Mouse (Mus musculus): Measurements from ENCODE around the gene Kl. TPM values are rescaled to one million over a fixed set of nuclear protein-coding genes. Genes with fewer than 3 reads are reported as not detected.

Kl gene
- polyA plus RNA-seq, 1 experiment from 2014 or later = 0.42 TPM

DNA sequence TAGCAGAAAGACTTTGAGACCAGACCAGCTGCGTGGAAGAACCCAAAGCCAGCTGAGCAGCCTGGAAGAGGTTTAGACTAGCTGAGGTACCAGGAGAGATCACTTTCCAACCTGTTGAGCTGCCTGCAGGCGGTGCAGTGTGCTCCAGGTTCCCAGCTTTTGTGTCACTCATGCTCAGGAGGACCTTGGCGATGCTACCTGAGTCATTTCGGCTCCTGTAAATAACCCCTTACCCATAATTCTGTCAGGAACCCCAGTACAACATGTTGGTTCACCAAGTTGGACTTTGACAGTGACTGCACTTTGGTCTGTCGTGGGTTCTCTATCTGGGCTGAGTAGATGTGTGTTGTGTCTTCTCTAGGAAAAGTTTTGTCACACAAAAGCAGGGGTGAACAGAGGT, 66.0 kb downstream of the Kl start:
- Histone ChIP-seq H3K36me3 (ENCODE audit: control insufficient read depth, insufficient read depth, low read length) (no peaks in the 10 kb centered on the region), H3K27ac (replicated peaks; ENCODE audit: low read depth, low read length) (no peak overlapping the region)
- no peak for DNase-seq (ENCODE audit: low spot score)

DNA sequence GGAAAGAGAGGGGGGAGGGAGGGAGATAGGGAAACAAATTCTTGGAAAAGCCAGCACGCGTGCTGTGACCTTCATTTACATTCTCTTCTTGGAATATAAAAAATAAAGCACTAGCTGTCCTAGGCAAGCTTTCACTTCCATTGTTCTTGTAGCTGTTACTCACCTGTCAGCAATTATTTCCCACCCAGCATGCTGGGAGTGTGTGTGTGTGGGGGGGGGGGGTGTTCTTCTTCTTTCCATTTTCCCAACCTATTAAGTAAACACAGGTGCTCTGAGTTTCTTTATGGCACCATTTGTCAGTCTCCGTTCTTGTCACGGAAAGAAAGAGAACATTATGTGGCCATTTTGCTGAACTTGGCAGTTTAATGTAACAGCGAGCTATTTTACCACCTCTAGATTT, 66.6 kb downstream of the Kl start:
- Histone ChIP-seq H3K27me3 (replicated peaks; ENCODE audit: control insufficient read depth, insufficient read depth, low read length) (no peaks in the 10 kb centered on the region), H3K4me3 (ENCODE audit: low read depth, low read length) (no peak overlapping the region), H3K4me1 (ENCODE audit: control insufficient read depth, insufficient read depth, low read length) (peaks cover 15% of the 10 kb centered on the region), H3K36me3 (ENCODE audit: control insufficient read depth, insufficient read depth, low read length) (no peaks in the 10 kb centered on the region), H3K27ac (replicated peaks; ENCODE audit: low read depth, low read length) (no peak overlapping the region), H3K4me2 (ENCODE audit: low read depth, low read length) (no peak overlapping the region), H3K9ac (ENCODE audit: low read depth, low read length) (no peak overlapping the region), H3K9me3 (ENCODE audit: control insufficient read depth, low read length) (peaks cover 6% of the 10 kb centered on the region; the same call in 1 of the 2 replicates)
- no peak for ATAC-seq (ENCODE audit: low read depth)
- 48% methylated on average over 5 of the region's 5 CpGs for WGBS
- no peak for DNase-seq (ENCODE audit: low spot score)

More for the DNA sequence above, 66.0 kb downstream of the Kl start:
- Histone ChIP-seq H3K4me2 (ENCODE audit: low read depth, low read length) (no peak overlapping the region), H3K4me3 (ENCODE audit: low read depth, low read length) (no peak overlapping the region), H3K9ac (ENCODE audit: low read depth, low read length) (no peak overlapping the region), H3K27me3 (replicated peaks; ENCODE audit: control insufficient read depth, insufficient read depth, low read length) (no peaks in the 10 kb centered on the region), H3K4me1 (ENCODE audit: control insufficient read depth, insufficient read depth, low read length) (peaks cover 11% of the 10 kb centered on the region), H3K9me3 (ENCODE audit: control insufficient read depth, low read length) (peaks cover 6% of the 10 kb centered on the region; the same call in 1 of the 2 replicates)
- ATAC-seq (ENCODE audit: low read depth) = no peak
- WGBS = 55% methylated on average over 5 of the region's 5 CpGs

DNA sequence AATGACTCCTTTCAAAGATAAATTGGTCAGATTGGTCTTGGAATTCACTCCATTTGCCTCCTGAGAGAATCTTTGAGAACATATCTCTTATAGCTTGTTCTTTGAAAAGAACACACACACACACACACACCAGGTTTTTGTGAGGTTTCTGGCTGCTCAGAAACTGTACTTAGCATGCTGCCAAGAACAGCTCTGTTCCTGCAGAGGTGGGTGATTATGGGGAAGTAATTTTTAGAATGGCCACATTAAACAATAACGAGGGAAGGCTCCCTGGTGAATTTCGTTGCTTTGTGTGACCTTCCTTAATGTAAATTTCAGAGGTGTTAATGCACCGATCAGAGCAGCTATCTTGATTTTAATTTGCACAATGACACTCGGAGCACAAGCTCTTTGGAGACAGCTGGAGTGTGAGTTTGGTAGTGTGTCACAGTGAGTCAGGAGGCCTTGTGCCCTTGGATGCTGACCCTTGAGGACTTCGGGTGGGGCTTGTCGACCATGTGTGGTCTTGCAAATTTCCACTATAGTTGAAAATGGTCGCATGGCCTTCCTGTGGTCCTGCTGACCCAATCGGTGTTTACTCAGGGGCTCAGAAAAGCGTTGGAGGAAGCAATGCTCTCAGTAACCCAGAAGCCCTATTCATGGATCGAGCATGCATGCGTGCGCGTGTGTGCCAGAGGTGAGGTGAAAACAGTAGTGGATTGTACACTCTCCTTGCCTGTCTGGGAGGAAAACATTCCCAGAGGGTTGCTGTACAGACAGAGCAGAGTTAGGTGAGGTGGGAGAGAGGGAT, 67.8 kb downstream of the Kl start:
- peaks cover 2% of the 10 kb centered on the region; the same call in 1 of the 2 replicates for H3K9me3 ChIP-seq (ENCODE audit: control insufficient read depth, low read length)
- H3K4me1 ChIP-seq (ENCODE audit: control insufficient read depth, insufficient read depth, low read length) = peaks cover 15% of the 10 kb centered on the region
- no peaks in the 10 kb centered on the region for H3K36me3 ChIP-seq (ENCODE audit: control insufficient read depth, insufficient read depth, low read length)
- no peak overlapping the region for H3K4me3 ChIP-seq (ENCODE audit: low read depth, low read length)
- ATAC-seq (ENCODE audit: low read depth) = no peak
- no peaks in the 10 kb centered on the region for H3K27me3 ChIP-seq (replicated peaks; ENCODE audit: control insufficient read depth, insufficient read depth, low read length)
- no peak for DNase-seq (ENCODE audit: low spot score)
- H3K27ac ChIP-seq (replicated peaks; ENCODE audit: low read depth, low read length) = no peak overlapping the region
- no peak overlapping the region for H3K9ac ChIP-seq (ENCODE audit: low read depth, low read length)
- no peak overlapping the region for H3K4me2 ChIP-seq (ENCODE audit: low read depth, low read length)
- 62% methylated on average over 13 of the region's 13 CpGs for WGBS

DNA sequence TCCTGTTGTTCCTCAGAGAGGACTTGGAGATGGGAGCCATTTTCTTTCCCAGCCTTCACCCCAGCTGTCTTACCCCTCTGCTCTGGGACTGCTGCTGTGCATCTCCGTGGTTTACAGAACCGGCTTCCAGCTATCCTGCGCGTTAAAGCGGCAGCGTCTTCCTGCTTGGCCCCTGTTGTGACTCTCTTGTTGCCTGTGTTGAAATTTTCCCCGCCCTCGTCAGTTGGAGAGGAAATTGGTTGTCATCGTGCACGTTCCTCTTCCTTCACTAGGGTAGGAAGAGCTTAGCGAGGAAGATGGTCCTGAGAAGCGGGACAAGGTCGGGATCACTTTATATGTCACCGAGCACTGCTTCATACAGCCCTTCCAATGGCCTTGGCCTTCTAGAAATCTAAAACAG, 68.4 kb downstream of the Kl start:
- no peak overlapping the region for H3K27ac ChIP-seq (replicated peaks; ENCODE audit: low read depth, low read length)
- H3K9me3 ChIP-seq (ENCODE audit: control insufficient read depth, low read length) = no peaks in the 10 kb centered on the region
- ATAC-seq (ENCODE audit: low read depth) (no peak), DNase-seq (ENCODE audit: low spot score) (no peak)
- peaks cover 15% of the 10 kb centered on the region for H3K4me1 ChIP-seq (ENCODE audit: control insufficient read depth, insufficient read depth, low read length)
- no peak overlapping the region for H3K4me2 ChIP-seq (ENCODE audit: low read depth, low read length)
- H3K4me3 ChIP-seq (ENCODE audit: low read depth, low read length) = no peak overlapping the region
- H3K36me3 ChIP-seq (ENCODE audit: control insufficient read depth, insufficient read depth, low read length) = no peaks in the 10 kb centered on the region
- H3K27me3 ChIP-seq (replicated peaks; ENCODE audit: control insufficient read depth, insufficient read depth, low read length) = no peaks in the 10 kb centered on the region
- H3K9ac ChIP-seq (ENCODE audit: low read depth, low read length) = no peak overlapping the region
- WGBS = 77% methylated on average over 14 of the region's 14 CpGs

DNA sequence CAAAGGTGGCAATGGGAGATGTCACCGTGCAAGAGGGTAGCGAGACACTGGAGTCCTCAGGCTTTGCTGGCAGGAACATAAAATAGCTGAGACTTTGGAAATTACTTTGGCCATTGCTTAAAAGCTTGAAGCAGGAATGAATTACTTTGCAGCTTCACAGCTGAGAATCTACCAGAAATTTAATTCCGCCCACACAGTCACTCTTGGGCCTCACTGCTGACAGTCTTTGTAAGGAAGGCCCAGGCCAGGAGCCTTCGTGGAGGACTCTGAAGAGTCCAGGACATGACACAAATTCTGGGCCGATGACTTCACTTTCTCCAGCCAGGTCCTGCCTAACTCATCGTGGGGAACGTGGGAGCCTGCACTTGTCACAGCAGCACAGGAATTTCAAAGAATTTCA, 69.6 kb downstream of the Kl start:
- H3K27ac ChIP-seq (replicated peaks; ENCODE audit: low read depth, low read length) = no peak overlapping the region
- no peak for DNase-seq (ENCODE audit: low spot score)
- no peak for ATAC-seq (ENCODE audit: low read depth)
- H3K27me3 ChIP-seq (replicated peaks; ENCODE audit: control insufficient read depth, insufficient read depth, low read length) = no peaks in the 10 kb centered on the region
- H3K4me2 ChIP-seq (ENCODE audit: low read depth, low read length) = no peak overlapping the region
- H3K4me1 ChIP-seq (ENCODE audit: control insufficient read depth, insufficient read depth, low read length) = peaks cover 15% of the 10 kb centered on the region
- WGBS = 73% methylated on average over 7 of the region's 7 CpGs
- no peak overlapping the region for H3K4me3 ChIP-seq (ENCODE audit: low read depth, low read length)
- no peaks in the 10 kb centered on the region for H3K36me3 ChIP-seq (ENCODE audit: control insufficient read depth, insufficient read depth, low read length)
- no peak overlapping the region for H3K9ac ChIP-seq (ENCODE audit: low read depth, low read length)
- no peaks in the 10 kb centered on the region for H3K9me3 ChIP-seq (ENCODE audit: control insufficient read depth, low read length)

DNA sequence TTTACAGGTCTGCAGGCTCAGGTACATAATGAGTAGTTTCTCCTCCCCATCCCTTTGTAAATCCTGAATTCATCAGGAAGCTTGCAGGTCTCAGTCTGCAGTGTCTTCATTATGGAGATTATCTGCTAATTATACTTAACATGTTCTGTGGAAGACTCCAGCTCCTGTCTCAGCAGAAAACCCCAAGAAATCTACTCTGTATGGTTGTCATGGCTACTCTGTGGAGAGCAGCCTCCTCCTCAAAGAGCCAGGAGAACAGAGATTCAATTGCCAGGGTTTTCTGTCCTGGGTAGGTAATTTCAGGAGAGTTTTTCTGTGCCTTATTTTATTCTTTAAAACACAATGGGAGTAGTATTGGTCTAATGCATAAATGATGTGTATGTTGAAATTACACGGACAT, 70.5 kb downstream of the Kl start:
- ATAC-seq (ENCODE audit: low read depth) (peak; percentile 15; the same call in 1 of the 2 replicates), DNase-seq (ENCODE audit: low spot score) (no peak)
- Histone ChIP-seq H3K4me1 (ENCODE audit: control insufficient read depth, insufficient read depth, low read length) (peaks cover 15% of the 10 kb centered on the region), H3K27ac (replicated peaks; ENCODE audit: low read depth, low read length) (peak overlapping the region; percentile 45; the same call in 1 of the 2 replicates), H3K27me3 (replicated peaks; ENCODE audit: control insufficient read depth, insufficient read depth, low read length) (no peaks in the 10 kb centered on the region), H3K9ac (ENCODE audit: low read depth, low read length) (no peak overlapping the region), H3K36me3 (ENCODE audit: control insufficient read depth, insufficient read depth, low read length) (no peaks in the 10 kb centered on the region), H3K4me2 (ENCODE audit: low read depth, low read length) (peak overlapping the region; percentile 33), H3K9me3 (ENCODE audit: control insufficient read depth, low read length) (no peaks in the 10 kb centered on the region), H3K4me3 (ENCODE audit: low read depth, low read length) (no peak overlapping the region)
- 16% methylated on average over 1 of the region's 1 CpGs for WGBS

DNA sequence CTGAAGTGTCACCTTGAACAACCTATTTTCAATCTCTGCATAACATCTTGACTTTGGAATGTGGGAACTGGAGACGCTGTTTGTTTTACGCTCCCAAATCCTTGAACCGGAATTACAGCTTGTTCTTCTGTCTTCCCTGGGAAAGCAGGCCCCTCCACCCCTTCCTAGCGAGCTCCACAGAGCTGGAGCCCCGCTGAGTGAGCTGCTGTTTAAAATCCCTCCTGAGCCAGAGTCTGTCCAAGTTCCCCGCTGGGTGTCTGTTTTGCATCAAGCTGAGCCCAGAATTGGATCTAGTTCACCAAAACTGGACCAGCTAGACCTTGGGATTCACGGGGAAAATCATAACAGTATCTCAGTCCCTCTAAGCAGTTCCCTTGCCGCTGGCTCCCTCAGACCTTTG, 71.1 kb downstream of the Kl start:
- H3K4me2 ChIP-seq (ENCODE audit: low read depth, low read length) = peak overlapping the region; percentile 33
- H3K9me3 ChIP-seq (ENCODE audit: control insufficient read depth, low read length) = no peaks in the 10 kb centered on the region
- H3K4me3 ChIP-seq (ENCODE audit: low read depth, low read length) = no peak overlapping the region
- no peaks in the 10 kb centered on the region for H3K36me3 ChIP-seq (ENCODE audit: control insufficient read depth, insufficient read depth, low read length)
- no peak overlapping the region for H3K9ac ChIP-seq (ENCODE audit: low read depth, low read length)
- peaks cover 15% of the 10 kb centered on the region for H3K4me1 ChIP-seq (ENCODE audit: control insufficient read depth, insufficient read depth, low read length)
- DNase-seq (ENCODE audit: low spot score) (peak; percentile 91), ATAC-seq (ENCODE audit: low read depth) (peak; percentile 86)
- WGBS = 3% methylated on average over 8 of the region's 8 CpGs
- H3K27me3 ChIP-seq (replicated peaks; ENCODE audit: control insufficient read depth, insufficient read depth, low read length) = no peaks in the 10 kb centered on the region
- peak overlapping the region; percentile 45 for H3K27ac ChIP-seq (replicated peaks; ENCODE audit: low read depth, low read length)

DNA sequence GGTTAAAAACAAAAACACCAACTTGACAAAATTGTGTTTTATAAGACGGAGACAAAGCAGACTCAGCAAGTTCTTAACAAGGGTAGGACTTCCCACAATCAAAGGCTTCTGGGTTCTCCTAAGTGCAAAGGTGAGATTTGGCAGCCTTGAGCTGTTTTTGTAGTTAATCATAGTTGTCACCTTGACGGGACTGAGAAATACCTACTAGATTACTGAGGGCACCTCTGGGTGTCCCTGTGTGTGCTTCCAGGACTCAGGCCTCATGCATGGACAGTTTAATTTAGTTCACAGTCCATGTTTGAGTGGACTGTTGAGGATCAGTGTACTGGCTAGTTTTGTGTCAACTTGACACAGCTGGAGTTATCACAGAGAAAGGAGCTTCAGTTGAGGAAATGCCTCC, 72.1 kb downstream of the Kl start:
- Histone ChIP-seq H3K36me3 (ENCODE audit: control insufficient read depth, insufficient read depth, low read length) (no peaks in the 10 kb centered on the region), H3K27ac (replicated peaks; ENCODE audit: low read depth, low read length) (no peak overlapping the region), H3K9ac (ENCODE audit: low read depth, low read length) (no peak overlapping the region), H3K27me3 (replicated peaks; ENCODE audit: control insufficient read depth, insufficient read depth, low read length) (no peaks in the 10 kb centered on the region), H3K4me2 (ENCODE audit: low read depth, low read length) (no peak overlapping the region), H3K4me3 (ENCODE audit: low read depth, low read length) (no peak overlapping the region), H3K4me1 (ENCODE audit: control insufficient read depth, insufficient read depth, low read length) (peaks cover 15% of the 10 kb centered on the region), H3K9me3 (ENCODE audit: control insufficient read depth, low read length) (no peaks in the 10 kb centered on the region)
- DNase-seq (ENCODE audit: low spot score) (no peak), ATAC-seq (ENCODE audit: low read depth) (no peak)
- 67% methylated on average over 2 of the region's 2 CpGs for WGBS

DNA sequence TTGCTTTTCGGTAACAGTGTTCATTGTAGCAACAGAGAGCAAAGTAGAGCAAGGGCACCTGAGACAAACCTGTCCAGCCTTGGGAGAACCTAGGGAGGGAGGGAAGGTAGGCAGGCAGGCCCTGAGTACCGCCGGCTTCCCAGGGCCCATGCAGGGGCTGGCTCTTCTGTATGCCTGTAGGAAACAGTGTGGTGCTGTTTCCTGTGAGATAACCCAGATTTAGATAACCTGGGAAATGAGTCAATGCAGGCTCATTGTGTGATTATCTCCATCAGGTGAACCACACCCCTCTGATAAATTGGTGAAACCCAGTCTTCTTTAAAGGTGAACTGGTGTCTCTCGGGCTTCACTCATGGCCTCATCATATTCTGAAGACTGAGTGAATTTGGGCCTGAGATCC, 73.7 kb downstream of the Kl start:
- 86% methylated on average over 4 of the region's 4 CpGs for WGBS
- DNase-seq (ENCODE audit: low spot score) (no peak), ATAC-seq (ENCODE audit: low read depth) (no peak)
- no peak overlapping the region for H3K9ac ChIP-seq (ENCODE audit: low read depth, low read length)
- peaks cover 15% of the 10 kb centered on the region for H3K4me1 ChIP-seq (ENCODE audit: control insufficient read depth, insufficient read depth, low read length)
- no peaks in the 10 kb centered on the region for H3K36me3 ChIP-seq (ENCODE audit: control insufficient read depth, insufficient read depth, low read length)
- no peak overlapping the region for H3K4me2 ChIP-seq (ENCODE audit: low read depth, low read length)
- no peak overlapping the region for H3K27ac ChIP-seq (replicated peaks; ENCODE audit: low read depth, low read length)
- H3K4me3 ChIP-seq (ENCODE audit: low read depth, low read length) = no peak overlapping the region
- no peaks in the 10 kb centered on the region for H3K9me3 ChIP-seq (ENCODE audit: control insufficient read depth, low read length)
- H3K27me3 ChIP-seq (replicated peaks; ENCODE audit: control insufficient read depth, insufficient read depth, low read length) = no peaks in the 10 kb centered on the region
